Mouse (Mus musculus) left cerebral cortex, postnatal 36 days (tissue): ENCODE measurements around the gene Nfatc2. TPM values are rescaled to one million over a fixed set of nuclear protein-coding genes. Genes with fewer than 3 reads are reported as not detected.

Experiments
- DNase-seq, 2 experiments: peaks; one replicate each; pipeline ENCODE4 v3.0.0; 2021 to 2022; ENCODE audit warnings: low spot score in 2 of 2, mixed read lengths in 1 of 2
- intact Hi-C: fragments of 180-260 bp; cut with DNase I; formaldehyde crosslinking; loops from one replicate; pipeline ENCODE4 v1.15.1; 2025
- total RNA-seq, 2 experiments: library from RNA; stranded (reverse); gene quantifications; 2 replicates each; pipeline ENCODE4 v1.2.3; 2021

Gene Nfatc2
- total RNA-seq, 2 experiments from 2014 or later = 9.5 to 12.5 TPM

GRCm38 (mm10) chr2:168545901-168546557 is 55.4 kb downstream of the Nfatc2 start:
- DNase-seq = no peak
- intact Hi-C loops = no loop called here

- DNase-seq = peak; percentile 34 to 57
- intact Hi-C loops = no loop called here
Observed at GRCm38 (mm10) chr2:168544102-168544501, 57.4 kb downstream of the Nfatc2 start.

DNA sequence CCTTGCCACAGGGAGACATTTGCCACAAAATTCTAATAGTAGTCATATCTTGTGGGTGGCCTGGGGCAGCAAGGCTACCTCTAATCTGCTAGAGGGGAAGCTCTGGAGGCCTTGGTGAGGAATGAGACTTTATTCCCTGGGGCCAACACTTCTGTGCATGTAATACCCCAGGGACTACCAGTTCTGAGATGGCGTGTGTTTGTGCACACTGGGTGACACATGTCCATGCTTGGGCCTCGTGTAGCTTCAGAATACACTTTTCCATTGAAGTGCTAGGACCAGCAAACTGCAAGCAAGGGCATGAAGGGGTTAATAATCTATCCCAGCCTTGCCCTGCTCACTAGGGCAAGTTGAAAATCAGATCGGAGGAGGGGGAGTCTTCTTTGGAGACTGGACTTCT is 58.4 kb downstream of the Nfatc2 start:
- DNase-seq = no peak
- intact Hi-C loops = no loop called here

GRCm38 (mm10) chr2:168541223-168541622 is 60.2 kb downstream of the Nfatc2 start:
- no peak for DNase-seq
- intact Hi-C loops = no loop called here

DNA sequence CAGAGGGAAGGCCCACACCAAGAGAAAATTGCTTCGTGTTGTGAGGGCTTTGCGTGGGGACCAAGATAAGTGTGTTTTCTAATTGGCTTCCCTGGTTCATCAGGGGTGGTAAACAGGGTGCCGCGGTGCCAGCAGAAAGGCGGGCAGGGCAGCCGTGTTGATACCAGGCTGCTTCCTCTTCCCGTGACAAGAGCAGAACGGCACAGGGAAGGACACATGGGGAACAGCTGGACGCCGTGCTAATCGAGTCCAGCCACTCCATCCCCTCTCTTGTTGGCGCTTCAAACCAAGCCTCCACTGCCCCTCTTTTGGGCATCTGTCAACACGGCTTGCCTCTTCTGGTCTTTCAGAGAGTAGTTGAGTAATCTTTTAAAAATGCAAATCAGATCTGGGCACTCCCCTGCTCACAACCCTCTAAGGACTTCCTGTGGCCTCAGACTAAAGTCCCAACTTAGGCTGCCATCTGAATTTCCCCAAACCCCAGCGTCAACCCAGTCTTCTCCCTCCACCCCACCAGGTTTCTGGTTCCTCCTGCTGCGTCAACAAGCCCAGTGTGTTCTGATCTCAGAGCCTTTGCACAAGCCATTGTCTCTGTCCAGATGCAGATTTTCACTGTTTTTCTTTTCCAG is 61.7 kb downstream of the Nfatc2 start:
- no peak for DNase-seq
- intact Hi-C loops = no loop called here

- intact Hi-C loops = no loop called here
Observed at GRCm38 (mm10) chr2:168539026-168539425, 62.4 kb downstream of the Nfatc2 start.

DNA sequence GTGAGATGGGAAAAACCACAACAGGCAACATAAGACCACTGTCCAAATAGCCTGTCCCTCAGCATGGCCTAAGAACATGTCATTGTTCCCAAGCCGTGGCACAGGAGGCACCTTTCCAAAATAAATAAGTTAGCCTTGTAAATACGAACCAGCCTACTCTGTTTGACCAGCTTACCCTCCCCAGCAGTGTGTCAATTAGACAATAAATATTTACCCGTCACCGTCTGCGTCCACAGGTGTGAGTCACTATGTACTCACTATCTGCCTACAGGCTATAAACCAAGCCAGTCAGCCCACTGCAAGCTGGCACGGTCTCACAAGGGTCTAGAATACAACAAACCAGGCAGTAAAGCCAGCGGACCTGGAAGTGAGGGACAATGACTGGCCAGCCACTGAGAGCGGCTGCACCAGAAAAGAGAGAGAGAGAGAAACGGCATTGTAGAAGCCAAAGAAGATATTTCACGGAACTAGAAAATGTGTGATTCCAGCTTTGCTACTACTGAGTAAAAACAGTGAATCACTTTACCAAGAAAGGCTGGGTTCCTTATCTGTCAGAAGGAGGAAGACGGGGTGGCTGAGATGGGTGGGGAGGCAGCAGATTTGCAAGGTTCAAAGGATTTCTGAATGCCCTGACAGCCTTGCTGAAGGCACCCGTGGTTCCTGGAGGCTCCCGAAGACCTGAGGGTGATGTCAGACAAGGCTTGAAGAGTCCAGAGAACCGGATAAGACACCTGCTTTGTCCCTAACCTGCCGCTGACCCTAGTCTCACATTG is 69.2 kb downstream of the Nfatc2 start:
- intact Hi-C loops = loop anchor here (5.0 kb wide), 1 partner anchor 70 kb away; the partner anchor contains the start of gene Nfatc2
- DNase-seq = no peak

More at GRCm38 (mm10) chr2:168539026-168539425, 62.4 kb downstream of the Nfatc2 start:
- DNase-seq = no peak

- intact Hi-C loops = no loop called here
Observed at GRCm38 (mm10) chr2:168528551-168528950, 72.9 kb downstream of the Nfatc2 start.

GRCm38 (mm10) chr2:168527430-168527792 is 74.0 kb downstream of the Nfatc2 start:
- intact Hi-C loops = no loop called here
- DNase-seq = no peak

More at GRCm38 (mm10) chr2:168528551-168528950, 72.9 kb downstream of the Nfatc2 start:
- no peak for DNase-seq

- DNase-seq = no peak
- intact Hi-C loops = no loop called here
Observed at GRCm38 (mm10) chr2:168526547-168527429, 74.7 kb downstream of the Nfatc2 start.

DNA sequence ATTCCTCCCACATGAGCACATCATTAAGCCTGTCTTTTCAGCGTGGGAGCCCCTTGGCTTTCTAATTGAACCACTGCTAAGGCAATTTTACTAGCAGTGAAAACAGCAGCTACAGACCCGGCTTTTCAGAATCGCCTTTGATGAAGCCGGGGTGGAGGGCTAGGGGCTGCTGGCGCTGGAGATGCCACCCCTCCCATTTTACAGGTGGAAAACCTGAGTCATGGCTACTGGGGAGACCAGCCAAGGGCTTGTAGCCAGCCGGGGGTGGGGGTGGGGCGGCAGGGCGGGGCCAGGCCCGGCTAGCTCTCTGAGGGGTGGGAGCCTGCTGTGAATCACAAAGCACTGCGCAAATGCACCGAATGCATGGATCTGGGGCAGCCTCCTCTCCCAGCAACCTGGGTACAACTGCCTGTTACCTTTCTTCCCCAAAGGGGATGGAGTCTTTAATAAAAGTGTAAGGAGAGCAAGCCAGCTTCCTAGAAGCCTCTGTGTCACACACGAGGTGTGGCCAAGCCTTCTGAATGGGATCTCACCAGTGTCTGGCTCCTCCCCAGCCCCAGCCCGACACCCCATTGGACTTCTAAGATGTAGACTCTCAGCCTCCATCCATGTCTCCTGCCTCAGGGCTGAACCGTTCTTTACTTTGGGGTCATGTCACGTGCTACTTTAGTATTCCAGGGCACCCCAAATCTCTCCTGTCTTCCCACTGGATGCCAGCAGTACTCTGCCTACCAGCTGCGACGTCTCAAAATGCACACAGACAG is 75.9 kb downstream of the Nfatc2 start:
- DNase-seq = no peak
- intact Hi-C loops = no loop called here

- peak; percentile 75 to 78 for DNase-seq
- intact Hi-C loops = no loop called here
Observed at GRCm38 (mm10) chr2:168524905-168525381, 76.5 kb downstream of the Nfatc2 start.

DNA sequence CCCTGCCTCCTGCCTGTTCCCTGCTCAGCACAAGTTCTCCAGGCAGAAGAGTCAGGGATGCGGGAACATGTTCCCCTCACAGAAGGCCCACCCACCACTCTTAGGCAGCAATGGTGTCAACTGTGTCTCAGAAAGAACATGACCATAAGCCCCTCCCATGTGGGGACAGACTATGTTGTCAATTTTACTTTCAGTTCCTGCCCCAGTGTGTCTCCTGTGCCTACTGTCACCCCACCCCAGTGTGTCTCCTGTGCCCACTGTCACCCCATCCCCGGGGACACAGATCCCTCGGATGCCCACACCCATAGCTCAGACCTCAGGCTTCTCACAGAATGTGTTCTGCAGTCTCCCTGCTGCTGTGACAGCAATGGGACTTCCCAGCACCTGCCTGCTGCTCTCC is 79.2 kb downstream of the Nfatc2 start:
- intact Hi-C loops = no loop called here
- DNase-seq = no peak

- intact Hi-C loops = no loop called here
Observed at GRCm38 (mm10) chr2:168520771-168521170, 80.7 kb downstream of the Nfatc2 start.

DNA sequence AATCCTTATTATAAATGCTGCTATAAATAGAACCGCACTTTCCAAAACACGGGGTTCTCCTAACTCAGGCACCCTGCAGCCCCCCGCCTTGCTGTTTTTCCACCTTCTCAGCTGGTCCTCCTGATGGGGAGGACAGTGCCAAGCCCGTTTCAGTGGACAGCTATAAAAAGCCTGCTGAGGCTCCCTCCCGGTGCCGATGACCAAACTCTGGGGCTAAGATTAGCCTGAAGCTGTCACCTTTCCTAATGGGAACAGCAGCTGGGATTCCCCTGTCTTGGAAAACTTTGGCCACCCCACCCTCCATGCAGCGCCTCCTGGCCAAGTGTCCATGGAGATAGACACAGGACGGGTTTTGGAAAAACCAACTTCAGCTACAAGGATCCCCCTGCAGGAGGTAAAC is 81.9 kb downstream of the Nfatc2 start:
- no peak for DNase-seq
- intact Hi-C loops = no loop called here

More at GRCm38 (mm10) chr2:168520771-168521170, 80.7 kb downstream of the Nfatc2 start:
- no peak for DNase-seq

- intact Hi-C loops = no loop called here
Observed at GRCm38 (mm10) chr2:168518256-168518659, 83.2 kb downstream of the Nfatc2 start.

GRCm38 (mm10) chr2:168517774-168518173 is 83.7 kb downstream of the Nfatc2 start:
- DNase-seq = no peak
- intact Hi-C loops = no loop called here

More at GRCm38 (mm10) chr2:168518256-168518659, 83.2 kb downstream of the Nfatc2 start:
- no peak for DNase-seq

DNA sequence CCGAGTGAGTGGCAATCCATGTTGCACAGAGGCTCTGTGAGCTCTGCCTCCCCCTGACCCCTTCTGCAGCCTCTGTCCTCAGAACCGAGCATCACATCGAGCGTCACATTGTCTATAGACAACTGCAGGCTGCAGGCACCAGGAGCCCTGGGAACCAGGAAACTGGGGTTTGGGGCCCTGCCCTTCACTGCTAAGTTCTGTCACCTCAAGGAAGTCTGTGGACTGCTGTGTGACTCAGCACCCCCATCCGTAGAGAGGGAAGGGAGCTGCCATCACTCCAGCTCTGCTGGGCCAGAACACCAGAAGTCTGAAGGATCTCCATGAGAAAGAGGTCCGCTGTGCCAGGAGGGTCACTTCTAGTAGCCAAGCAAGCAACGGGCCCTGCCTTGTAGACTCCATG is 84.7 kb downstream of the Nfatc2 start:
- intact Hi-C loops = no loop called here
- no peak for DNase-seq

GRCm38 (mm10) chr2:168515466-168515865 is 86.0 kb downstream of the Nfatc2 start:
- DNase-seq = no peak
- intact Hi-C loops = no loop called here
